Mouse (Mus musculus): Measurements from ENCODE around the gene Armc6.
A peak's percentile ranks its signal among the peaks of the same experiment; 100 is the strongest.

The Armc6 gene

GRCm38 (mm10) chr8:70234080-70234780 lies at the start of gene Armc6, which contains the start of gene Sugp2:
Gene Armc6, minus strand, starts transcription at chr8:70234466.
Gene Sugp2, plus strand, starts transcription at chr8:70234226.
- DNase-seq (ENCODE audit: low read depth), result peak; percentile 99

- peak; percentile 57 for DNase-seq (ENCODE audit: low read depth)
Measured at GRCm38 (mm10) chr8:70283136-70284077, 49.1 kb upstream of the Armc6 start.

- peak; percentile 91 for DNase-seq (ENCODE audit: low read depth)
Measured at GRCm38 (mm10) chr8:70282603-70283135, 48.4 kb upstream of the Armc6 start, which contains the start of gene Homer3. Gene Homer3, plus strand, starts transcription at chr8:70282827.

- DNase-seq (ENCODE audit: low read depth), result no peak
Measured at GRCm38 (mm10) chr8:70281001-70281400, 46.7 kb upstream of the Armc6 start.

GRCm38 (mm10) chr8:70279266-70279665 lies 45.0 kb upstream of the Armc6 start:
- no peak for DNase-seq (ENCODE audit: low read depth)

- no peak for DNase-seq (ENCODE audit: low read depth)
Measured at GRCm38 (mm10) chr8:70278175-70278574, 43.9 kb upstream of the Armc6 start.

GRCm38 (mm10) chr8:70276476-70276875 lies 42.2 kb upstream of the Armc6 start:
- DNase-seq (ENCODE audit: low read depth), result no peak

- DNase-seq (ENCODE audit: low read depth), result no peak
Measured at GRCm38 (mm10) chr8:70274350-70274749, 40.1 kb upstream of the Armc6 start.

GRCm38 (mm10) chr8:70272949-70273348 lies 38.7 kb upstream of the Armc6 start:
- no peak for DNase-seq (ENCODE audit: low read depth)

- DNase-seq (ENCODE audit: low read depth), result no peak
Measured at GRCm38 (mm10) chr8:70268799-70269565, 34.7 kb upstream of the Armc6 start.

- no peak for DNase-seq (ENCODE audit: low read depth)
Measured at GRCm38 (mm10) chr8:70268311-70268710, 34.0 kb upstream of the Armc6 start.

GRCm38 (mm10) chr8:70267674-70268073 lies 33.4 kb upstream of the Armc6 start:
- DNase-seq (ENCODE audit: low read depth), result no peak

- no peak for DNase-seq (ENCODE audit: low read depth)
Measured at GRCm38 (mm10) chr8:70259043-70259442, 24.8 kb upstream of the Armc6 start.

GRCm38 (mm10) chr8:70258600-70258999 lies 24.3 kb upstream of the Armc6 start:
- no peak for DNase-seq (ENCODE audit: low read depth)

- no peak for DNase-seq (ENCODE audit: low read depth)
Measured at GRCm38 (mm10) chr8:70257456-70257855, 23.2 kb upstream of the Armc6 start.

GRCm38 (mm10) chr8:70254628-70255027 lies 20.4 kb upstream of the Armc6 start:
- DNase-seq (ENCODE audit: low read depth), result no peak

- no peak for DNase-seq (ENCODE audit: low read depth)
Measured at GRCm38 (mm10) chr8:70247841-70248240, 13.6 kb upstream of the Armc6 start.

GRCm38 (mm10) chr8:70246622-70247021 lies 12.4 kb upstream of the Armc6 start:
- DNase-seq (ENCODE audit: low read depth), result no peak

GRCm38 (mm10) chr8:70240642-70241041 lies 6.4 kb upstream of the Armc6 start:
- peak; percentile 44 for DNase-seq (ENCODE audit: low read depth)

- DNase-seq (ENCODE audit: low read depth), result peak; percentile 74
Measured at GRCm38 (mm10) chr8:70237842-70238241, 3.6 kb upstream of the Armc6 start.

- DNase-seq (ENCODE audit: low read depth), result no peak
Measured at GRCm38 (mm10) chr8:70234781-70235128, 489 bp upstream of the Armc6 start.

GRCm38 (mm10) chr8:70233606-70234005 lies 660 bp downstream of the Armc6 start:
- DNase-seq (ENCODE audit: low read depth), result no peak

Measured in NIH3T3 (cell line).